Mouse (Mus musculus) WW6 (cell line): Measurements from ENCODE around the gene Ppm1l.

Experiments
- DNase-seq: peaks from one replicate; pipeline ENCODE4 v3.0.0-alpha.2; 2013; ENCODE audit warnings: low read depth, low spot score

The Ppm1l gene

GRCm38 (mm10) chr3:69490981-69491681 is 174.5 kb downstream of the Ppm1l start:
- DNase-seq: no peak

- no peak for DNase-seq
Observed at GRCm38 (mm10) chr3:69494233-69495010, 177.8 kb downstream of the Ppm1l start.

- no peak for DNase-seq
Observed at GRCm38 (mm10) chr3:69497178-69497577, 180.5 kb downstream of the Ppm1l start.

DNA sequence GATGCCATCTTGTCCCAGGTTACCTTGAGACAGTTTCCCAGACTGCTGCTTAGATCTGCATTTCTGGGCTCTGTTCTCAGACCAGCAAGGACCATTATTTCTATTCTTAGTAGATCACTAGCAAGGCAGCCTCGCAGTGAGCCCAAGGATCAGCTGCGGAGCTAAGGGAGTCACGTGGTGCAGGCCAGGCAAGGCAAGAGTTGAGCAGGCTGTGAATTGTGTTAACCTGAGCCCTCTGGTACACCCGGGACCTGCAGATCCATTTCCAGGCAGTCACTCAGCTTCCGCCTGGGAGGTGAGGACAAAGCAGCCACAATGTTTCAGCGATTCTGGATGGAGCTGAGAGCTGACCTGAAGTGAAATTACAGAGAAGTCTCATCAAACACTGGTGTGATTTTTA is 185.3 kb downstream of the Ppm1l start:
- DNase-seq: no peak

GRCm38 (mm10) chr3:69502527-69502926 is 185.9 kb downstream of the Ppm1l start:
- no peak for DNase-seq

- DNase-seq: no peak
Observed at GRCm38 (mm10) chr3:69505090-69505489, 188.4 kb downstream of the Ppm1l start.

DNA sequence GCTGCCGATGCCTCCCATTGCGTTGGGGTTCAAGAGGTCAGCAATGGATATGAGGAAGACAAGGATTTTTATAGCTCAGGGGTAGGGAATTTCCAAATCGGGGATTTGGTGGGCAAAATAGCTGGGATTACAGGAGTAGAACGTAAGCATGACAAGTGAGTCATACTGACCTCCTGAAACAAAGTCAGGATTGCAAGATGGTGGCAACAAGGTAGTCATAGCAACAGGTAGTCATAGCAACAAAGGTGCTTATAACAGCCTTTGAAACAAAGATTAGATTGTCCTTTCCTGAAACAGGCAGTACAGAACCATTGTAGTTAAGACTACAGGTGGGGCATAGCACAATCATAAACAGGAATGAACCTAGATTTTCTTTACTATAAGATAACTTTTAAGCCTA is 189.7 kb downstream of the Ppm1l start:
- DNase-seq: no peak

- DNase-seq: no peak
Observed at GRCm38 (mm10) chr3:69509411-69509952, 192.8 kb downstream of the Ppm1l start.

DNA sequence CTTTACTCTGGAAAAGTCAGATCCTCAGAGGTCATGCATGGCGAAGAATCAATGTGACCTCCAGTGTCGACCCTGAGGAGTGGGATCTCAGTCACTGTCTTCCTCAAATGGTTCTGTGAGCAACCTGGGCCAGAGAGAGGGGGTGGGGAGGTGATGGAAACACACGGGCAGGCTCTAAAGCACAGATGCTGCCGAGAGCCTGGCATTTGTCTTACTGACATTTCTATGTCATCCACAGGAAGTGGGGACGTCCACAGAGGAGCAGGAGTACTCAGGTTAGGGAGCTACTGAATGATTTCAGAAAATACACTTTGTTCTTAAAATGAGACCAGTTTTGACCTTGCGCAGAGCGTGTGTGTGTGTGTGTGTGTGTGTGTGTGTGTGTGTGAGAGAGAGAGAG is 195.2 kb downstream of the Ppm1l start:
- DNase-seq: no peak

DNA sequence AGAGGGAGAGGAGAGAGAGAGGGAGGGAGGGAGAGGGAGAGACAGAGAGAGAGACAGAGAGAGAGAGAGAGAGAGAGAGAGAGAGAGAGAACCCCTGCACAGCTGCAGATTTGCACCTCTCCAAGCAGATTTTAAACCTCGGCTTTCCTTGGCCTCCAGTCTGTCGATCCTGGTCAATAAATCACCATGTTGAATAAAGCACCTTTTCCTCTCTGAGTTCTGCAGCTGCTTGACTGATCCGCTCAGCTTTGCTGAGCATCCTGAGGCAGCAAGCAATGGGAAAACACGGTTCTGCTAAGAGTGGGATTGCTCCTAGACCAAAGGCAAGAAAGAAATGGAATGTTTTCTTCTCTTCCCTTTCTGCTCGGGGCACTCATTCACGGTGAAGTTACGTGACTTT is 195.7 kb downstream of the Ppm1l start:
- DNase-seq: no peak

DNA sequence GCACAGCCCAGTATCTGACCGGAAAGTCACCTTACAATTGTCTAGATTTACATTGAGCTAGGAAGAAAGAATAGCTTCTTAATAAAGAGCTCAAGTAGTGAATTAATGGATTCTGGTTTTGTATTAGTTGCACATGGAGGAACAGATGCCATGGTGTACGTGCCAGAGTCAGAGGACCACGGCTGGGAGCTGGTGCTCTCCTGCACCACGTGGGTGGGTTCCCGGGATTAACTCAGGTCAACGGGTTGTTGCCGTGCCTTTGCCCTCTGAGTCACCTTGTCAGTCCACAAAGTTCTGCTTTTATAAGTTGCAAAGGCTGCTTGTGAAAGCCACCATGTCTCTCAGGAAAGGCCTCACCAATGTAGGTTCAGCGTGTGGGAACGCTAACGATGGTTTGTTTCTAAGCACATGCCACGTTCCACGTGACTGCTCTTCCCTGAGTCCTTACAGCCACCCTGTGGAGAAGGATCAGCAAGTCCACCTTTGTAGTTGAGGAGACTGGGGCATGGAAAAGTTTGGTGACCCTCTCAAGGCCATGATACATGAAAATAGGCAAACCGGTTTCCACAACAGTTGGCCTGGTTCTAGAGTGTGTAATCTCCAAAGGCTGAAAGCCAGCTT is 199.2 kb downstream of the Ppm1l start:
- DNase-seq: no peak

DNA sequence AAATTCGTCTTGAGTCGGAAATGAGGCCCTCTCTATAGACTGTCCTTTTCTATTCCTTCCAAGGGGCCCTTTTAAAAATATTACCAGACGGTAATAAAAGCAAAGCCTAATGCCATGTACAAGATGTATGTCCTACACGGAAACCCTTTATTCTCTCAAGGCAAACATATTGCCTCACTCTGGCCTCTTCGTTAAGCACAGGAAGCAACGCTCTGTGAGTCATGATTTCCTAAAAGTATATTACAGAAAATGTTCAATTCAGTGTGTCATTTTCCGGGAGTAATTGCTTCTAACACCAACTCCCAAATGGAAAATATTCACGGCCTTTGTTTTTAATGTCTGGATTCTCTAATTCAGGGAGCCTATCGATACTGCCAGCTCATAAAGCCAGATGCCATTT is 202.5 kb downstream of the Ppm1l start:
- no peak for DNase-seq

DNA sequence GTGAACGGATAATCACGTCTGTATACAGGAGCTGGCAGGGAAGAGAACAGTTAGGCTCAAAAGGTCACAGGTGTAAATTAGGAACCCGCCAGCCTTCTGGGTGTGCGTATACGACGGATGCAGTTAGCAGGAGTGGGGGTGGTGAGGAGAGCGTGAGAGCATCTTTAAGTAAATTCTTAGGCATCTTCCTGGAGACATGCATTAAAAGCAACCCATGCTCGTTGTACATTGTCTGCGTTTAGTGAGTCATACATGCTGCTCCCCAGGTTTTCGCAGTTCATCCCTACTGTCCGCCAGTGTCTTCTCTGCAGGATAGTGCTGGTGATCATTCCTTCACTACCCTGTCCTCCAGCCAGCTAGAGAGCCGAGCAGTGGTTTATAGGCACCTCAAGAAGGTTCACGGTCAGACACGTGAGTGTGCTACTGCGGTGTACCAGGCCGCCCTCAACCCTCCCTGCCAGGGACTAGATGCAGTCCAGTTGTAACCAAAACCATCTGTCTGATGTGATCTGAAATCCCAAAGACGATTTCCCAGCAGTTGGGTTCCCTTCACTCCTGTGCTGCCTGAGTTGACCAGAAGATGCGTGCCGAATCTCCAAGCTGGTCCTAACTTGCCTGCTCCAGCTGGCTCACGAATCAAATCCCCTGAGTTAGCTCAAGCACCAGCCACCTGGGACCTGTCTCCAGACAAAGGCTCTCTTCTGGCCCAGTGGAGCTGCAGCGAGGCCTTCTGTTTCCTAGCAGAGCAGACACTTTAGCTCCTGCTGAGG is 203.3 kb downstream of the Ppm1l start:
- no peak for DNase-seq

DNA sequence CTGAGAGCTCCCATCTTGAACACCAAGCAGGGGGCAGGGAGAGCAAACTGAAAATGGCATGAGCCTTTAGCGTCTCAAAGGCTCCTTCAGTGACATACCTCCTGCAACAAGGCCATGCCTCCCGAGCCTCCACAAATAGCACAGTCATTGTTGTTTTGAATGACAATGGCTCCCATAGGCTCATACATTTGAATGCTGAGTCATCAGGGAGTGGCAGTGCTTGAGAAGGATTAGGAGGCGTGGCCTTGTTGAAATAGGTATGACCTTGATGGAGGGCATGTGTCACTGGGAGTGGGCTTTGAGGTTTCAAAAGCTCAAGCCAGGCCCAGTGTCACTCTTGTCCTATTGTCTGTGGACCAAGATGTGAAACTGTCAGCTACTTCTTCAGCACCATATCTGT is 205.6 kb downstream of the Ppm1l start:
- DNase-seq: no peak

GRCm38 (mm10) chr3:69524356-69525071 is 207.9 kb downstream of the Ppm1l start:
- no peak for DNase-seq

DNA sequence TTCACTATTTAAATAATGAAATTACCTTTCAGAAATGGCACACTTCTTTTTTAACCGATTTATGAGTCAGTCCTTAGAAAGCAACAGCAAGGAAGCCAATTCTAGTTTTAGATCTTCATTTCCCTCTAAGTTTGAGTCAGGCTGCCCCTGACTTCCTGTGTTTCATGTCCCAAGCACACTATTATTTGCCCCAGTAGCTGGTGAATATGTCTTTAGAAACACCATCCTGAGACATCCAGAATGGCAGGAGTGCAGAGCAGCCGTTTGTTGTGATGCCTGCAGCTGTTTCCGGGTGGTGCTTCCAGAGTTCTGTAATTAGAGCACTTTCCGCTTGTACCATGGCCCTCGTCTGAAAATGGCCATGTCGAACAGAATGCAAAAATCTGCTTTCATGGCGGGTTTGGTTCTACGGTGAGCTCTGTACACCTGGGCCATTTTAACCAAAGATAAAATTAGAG is 208.4 kb downstream of the Ppm1l start:
- no peak for DNase-seq

GRCm38 (mm10) chr3:69527384-69527783 is 210.7 kb downstream of the Ppm1l start:
- no peak for DNase-seq

DNA sequence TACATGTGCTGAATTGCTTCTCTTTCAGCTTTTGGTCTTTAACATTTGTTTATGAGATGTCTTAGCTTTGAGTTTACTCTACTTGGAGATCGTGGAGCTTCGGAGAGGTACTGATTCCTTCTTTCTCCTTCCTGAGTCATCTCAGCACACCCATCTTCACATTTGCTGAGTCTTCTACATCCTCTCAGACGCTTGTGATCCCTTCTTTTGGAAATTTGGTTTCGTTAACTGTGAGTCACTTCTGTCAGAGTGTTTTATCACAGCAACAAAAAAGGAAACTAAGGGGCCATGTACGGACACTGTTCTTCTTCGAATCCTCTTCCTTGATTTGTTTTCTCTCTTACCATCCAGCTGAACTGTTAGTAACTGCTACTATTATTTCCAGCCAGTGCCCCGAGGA is 212.9 kb downstream of the Ppm1l start:
- DNase-seq: no peak

- no peak for DNase-seq
Observed at GRCm38 (mm10) chr3:69531511-69531910, 214.8 kb downstream of the Ppm1l start.

GRCm38 (mm10) chr3:69532687-69533086 is 216.0 kb downstream of the Ppm1l start:
- no peak for DNase-seq

DNA sequence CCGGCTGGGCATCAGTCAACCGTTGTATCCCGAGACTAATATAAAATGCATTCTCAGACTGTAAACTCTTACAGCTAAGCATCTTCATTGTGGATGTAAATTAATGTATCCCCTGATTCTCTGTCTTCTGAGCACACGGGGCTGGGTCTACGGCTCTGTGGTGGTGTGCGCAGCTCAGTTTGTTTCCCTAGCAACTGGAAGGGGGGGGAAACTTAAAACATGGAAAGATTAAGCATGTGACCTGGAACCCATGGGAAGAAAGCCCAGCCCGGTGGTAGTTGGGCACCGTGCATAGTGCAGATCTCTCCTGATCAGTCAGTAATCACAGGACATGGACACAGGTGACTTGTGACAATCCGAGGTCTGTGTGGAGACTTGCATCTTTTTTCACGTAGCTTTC is 218.8 kb downstream of the Ppm1l start:
- no peak for DNase-seq
